Mouse (Mus musculus) midbrain, postnatal 0 days (tissue): Measurements from ENCODE around the gene Speer4f2. TPM values are rescaled to one million over a fixed set of nuclear protein-coding genes. Genes with fewer than 3 reads are reported as not detected.
"Not testable (repeated sequence)": the region's sequence is repeated elsewhere in the genome, so short reads cannot be mapped to it uniquely, and the experiment has no call there.

Source experiments
- ATAC-seq: fragments of 200-750 bp; cut with Nextera tagmentation; 2 replicates; pipeline ENCODE4 v1.8.0; 2017; ENCODE audit warnings: moderate number of reproducible peaks, mild to moderate bottlenecking, moderate TSS enrichment, moderate library complexity; ENCODE audit not compliant: low FRiP score
- DNase-seq: peaks from one replicate; pipeline ENCODE4 v3.0.0-alpha.2; 2015; ENCODE audit warnings: low spot score
- H3K27ac ChIP-seq: fragments of 300-500 bp; sonication (generic); 2 replicates; pipeline ENCODE4 v1.5.1; 2014; ENCODE audit warnings: low read depth, mild to moderate bottlenecking, low read length, mixed read lengths
- H3K27me3 ChIP-seq: fragments of 300-500 bp; sonication (generic); 2 replicates; pipeline ENCODE4 v1.6.1; 2014; ENCODE audit warnings: low read length, control low read depth, mixed read lengths; ENCODE audit not compliant: insufficient read depth
- H3K36me3 ChIP-seq: fragments of 300-500 bp; sonication (generic); 2 replicates; pipeline ENCODE4 v1.6.1; 2014; ENCODE audit warnings: low read length, control low read depth, mixed read lengths; ENCODE audit not compliant: insufficient read depth
- H3K4me1 ChIP-seq: fragments of 300-500 bp; sonication (generic); 2 replicates; pipeline ENCODE4 v1.6.1; 2014; ENCODE audit warnings: mild to moderate bottlenecking, control low read depth, antibody characterized with exemption, low read length, mixed read lengths; ENCODE audit not compliant: insufficient read depth
- H3K4me2 ChIP-seq: fragments of 300-500 bp; sonication (generic); 2 replicates; pipeline ENCODE4 v1.6.1; 2014; ENCODE audit warnings: low read depth, mild to moderate bottlenecking, low read length, mixed read lengths; ENCODE audit not compliant: poor library complexity, severe bottlenecking
- H3K4me3 ChIP-seq: fragments of 300-500 bp; sonication (generic); 2 replicates; pipeline ENCODE4 v1.5.1; 2014; ENCODE audit warnings: low read depth, mild to moderate bottlenecking, low read length, moderate library complexity
- H3K9ac ChIP-seq: fragments of 300-500 bp; sonication (generic); replicated peaks from 2 replicates; pipeline ENCODE4 v1.6.1; 2014; ENCODE audit warnings: mild to moderate bottlenecking, low read length, moderate library complexity, mixed read lengths; ENCODE audit not compliant: poor library complexity, severe bottlenecking
- H3K9me3 ChIP-seq: fragments of 300-500 bp; sonication (generic); 2 replicates; pipeline ENCODE4 v1.6.1; 2016; ENCODE audit warnings: low read length, control low read depth
- CTCF ChIP-seq: IDR thresholded peaks from 2 replicates; pipeline ENCODE4 v1.5.1; 2016; ENCODE audit warnings: antibody characterized with exemption, mild to moderate bottlenecking
- WGBS: fragments of 180-500 bp; shearing (Covaris S2); extraction: QIAGEN DNeasy Blood & Tissue Kit; methylation state at CpG from one replicate; pipeline ENCODE4 v1.1.7; 2014; 5-methylcytosine and 5-hydroxymethylcytosine counted together
- polyA plus RNA-seq: library from polyadenylated mRNA; unstranded; fragments of >200 nt; fragmentation: Nextera tagmentation; extraction: Ambion mirVana; gene quantifications from 2 replicates; pipeline ENCODE4 v1.2.1, GENCODE M21; 2015
- total RNA-seq: library from RNA; depleted of rRNA; stranded (reverse); fragments of >200 nt; gene quantifications from 2 replicates; pipeline ENCODE4 v1.2.3, GENCODE M21; 2014; rRNA removed

Speer4f2 gene
- not detected in 2 replicates for total RNA-seq
- not detected in 2 replicates for polyA plus RNA-seq

GRCm38 (mm10) chr5:17372880-17373279, at the start of gene Speer4f2:
Speer4f2 (plus strand) TSS chr5:17373180.
- ATAC-seq, H3K27ac ChIP-seq, H3K9ac ChIP-seq, H3K9me3 ChIP-seq, H3K27me3 ChIP-seq, H3K4me2 ChIP-seq, H3K4me1 ChIP-seq, DNase-seq, H3K4me3 ChIP-seq, H3K36me3 ChIP-seq: not testable (repeated sequence)
- 86% methylated on average over 1 of the region's 1 CpGs for WGBS

GRCm38 (mm10) chr5:17328946-17329566, 43.9 kb upstream of the Speer4f2 start:
- Histone ChIP-seq H3K27ac (no peak overlapping the region), H3K9me3 (no peaks in the 10 kb centered on the region), H3K36me3 (no peaks in the 10 kb centered on the region), H3K4me1 (no peaks in the 10 kb centered on the region), H3K9ac (no peak overlapping the region), H3K4me3 (no peak overlapping the region), H3K4me2 (no peak overlapping the region), H3K27me3 (no peaks in the 10 kb centered on the region)
- WGBS, result 65% methylated on average over 2 of the region's 2 CpGs
- ATAC-seq (no peak), DNase-seq (no peak)
- TF ChIP-seq CTCF, result no peak

GRCm38 (mm10) chr5:17334836-17335235, 38.1 kb upstream of the Speer4f2 start:
- no peaks in the 10 kb centered on the region for H3K36me3 ChIP-seq
- DNase-seq, result no peak
- no peaks in the 10 kb centered on the region for H3K4me1 ChIP-seq
- no peaks in the 10 kb centered on the region for H3K27me3 ChIP-seq
- no peak for ATAC-seq
- TF ChIP-seq CTCF, result no peak
- no peak overlapping the region for H3K4me3 ChIP-seq
- no peak overlapping the region for H3K9ac ChIP-seq
- no peaks in the 10 kb centered on the region for H3K9me3 ChIP-seq
- no peak overlapping the region for H3K4me2 ChIP-seq
- WGBS, result 90% methylated on average over 1 of the region's 1 CpGs
- H3K27ac ChIP-seq, result no peak overlapping the region

GRCm38 (mm10) chr5:17345741-17346140, 27.2 kb upstream of the Speer4f2 start:
- not testable (repeated sequence) for H3K9me3 ChIP-seq, H3K4me2 ChIP-seq, H3K4me3 ChIP-seq, DNase-seq, H3K27ac ChIP-seq, H3K9ac ChIP-seq, H3K4me1 ChIP-seq, H3K36me3 ChIP-seq, H3K27me3 ChIP-seq, ATAC-seq
- WGBS, result 70% methylated on average over 2 of the region's 2 CpGs

- no peak overlapping the region for H3K4me3 ChIP-seq
- H3K27ac ChIP-seq, result no peak overlapping the region
- no peaks in the 10 kb centered on the region for H3K27me3 ChIP-seq
- no peak for ATAC-seq
- no peak overlapping the region for H3K4me2 ChIP-seq
- H3K36me3 ChIP-seq, result no peaks in the 10 kb centered on the region
- no peak for DNase-seq
- H3K4me1 ChIP-seq, result no peaks in the 10 kb centered on the region
- no peak for TF ChIP-seq CTCF
- no peaks in the 10 kb centered on the region for H3K9me3 ChIP-seq
- H3K9ac ChIP-seq, result no peak overlapping the region
Observed at GRCm38 (mm10) chr5:17359394-17359999, 13.5 kb upstream of the Speer4f2 start.

GRCm38 (mm10) chr5:17389926-17390325, 16.9 kb downstream of the Speer4f2 start:
- H3K4me1 ChIP-seq, result no peaks in the 10 kb centered on the region
- H3K27me3 ChIP-seq, result no peaks in the 10 kb centered on the region
- H3K4me2 ChIP-seq, result no peak overlapping the region
- H3K4me3 ChIP-seq, result no peak overlapping the region
- TF ChIP-seq CTCF, result no peak
- no peaks in the 10 kb centered on the region for H3K36me3 ChIP-seq
- no peak overlapping the region for H3K27ac ChIP-seq
- ATAC-seq (no peak), DNase-seq (no peak)
- no peaks in the 10 kb centered on the region for H3K9me3 ChIP-seq
- H3K9ac ChIP-seq, result no peak overlapping the region
- 67% methylated on average over 7 of the region's 7 CpGs for WGBS
